9 mouse cellular contexts compared by ENCODE assay signal in genomic region chr15:99097840-99098492, GRCm38 (mm10). TPM values are rescaled to one million over a fixed set of nuclear protein-coding genes. Genes with fewer than 3 reads are reported as not detected.
DNase-seq lines count a peak whose midpoint lies in the region; ATAC-seq and TF ChIP-seq lines count a peak whose summit lies in the region.
"Had no signal": no experiment of that assay in that cellular context is flagged by ENCODE, and none has a peak within 500 bp of the region (broad histone marks: within the 10 kb centered on the region; RNA-seq: fewer than 3 reads in every experiment).

No protein-coding gene starts in this region.

- H3K27ac ChIP-seq in embryonic facial prominence, embryonic 11.5 days (replicated peaks; ENCODE audit: low read depth, low read length) = no peak overlapping the region
- no peak overlapping the region for H3K27ac ChIP-seq in hindbrain, embryonic 16.5 days (ENCODE audit: low read depth, low read length)
- H3K27ac ChIP-seq in liver, postnatal 0 days (ENCODE audit: low read depth) = no peak overlapping the region

- H3K27me3 ChIP-seq in embryonic facial prominence, embryonic 11.5 days (ENCODE audit: control insufficient read depth, insufficient read depth, low read length) = peaks cover 58% of the 10 kb centered on the region
- peaks cover 28% of the 10 kb centered on the region for H3K27me3 ChIP-seq in hindbrain, embryonic 16.5 days (replicated peaks; ENCODE audit: control insufficient read depth, insufficient read depth, low read length)
- peaks cover 67% of the 10 kb centered on the region for H3K27me3 ChIP-seq in liver, postnatal 0 days (ENCODE audit: insufficient read depth, low read length)

- 1% methylated on average over 39 of the region's 39 CpGs for WGBS in embryonic facial prominence, embryonic 11.5 days
- under 1% methylated on average over 30 of the region's 39 CpGs for WGBS in hindbrain, embryonic 16.5 days
- WGBS in liver, postnatal 0 days (ENCODE audit: insufficient replicate concordance) = under 1% methylated on average over 39 of the region's 39 CpGs

- TF ChIP-seq EP300 in liver, postnatal 0 days (IDR thresholded peaks at IDR 0.05; ENCODE audit: low read depth) = no peak

- peak overlapping the region; percentile 22 for H3K9ac ChIP-seq in embryonic facial prominence, embryonic 11.5 days (replicated peaks; ENCODE audit: low read length)
- peak overlapping the region; percentile 39; the same call in 1 of the 2 replicates for H3K9ac ChIP-seq in hindbrain, embryonic 16.5 days (ENCODE audit: low read depth, low read length)
- H3K9ac ChIP-seq in liver, postnatal 0 days (replicated peaks) = 0 out of 2 replicates have a peak overlapping the region, but pooled peaks have one; percentile 26

- peak overlapping the region; percentile 67 for H3K4me2 ChIP-seq in embryonic facial prominence, embryonic 11.5 days (ENCODE audit: low read depth, low read length)
- H3K4me2 ChIP-seq in hindbrain, embryonic 16.5 days (ENCODE audit: low read length) = peak overlapping the region; percentile 87
- H3K4me2 ChIP-seq in liver, postnatal 0 days (ENCODE audit: low read depth, low read length) = peak overlapping the region; percentile 72

- DNase-seq in cerebellum, postnatal 10 days = peak; percentile 36 to 39
- peak; percentile 49 for DNase-seq in embryonic facial prominence, embryonic 11.5 days (ENCODE audit: low spot score)
- DNase-seq in liver, postnatal 0 days = no peak
- peak; percentile 61 for DNase-seq in retina, embryonic 14.5 days (ENCODE audit: low spot score)
- no peak for DNase-seq in left cerebral cortex, postnatal 36 days (ENCODE audit: low spot score in 2 of 2)

- intact Hi-C loops in left cerebral cortex, postnatal 36 days (cut with DNase I) = no loop called here

- no peaks in the 10 kb centered on the region for H3K9me3 ChIP-seq in embryonic facial prominence, embryonic 11.5 days (replicated peaks; ENCODE audit: control insufficient read depth, low read length)
- no peaks in the 10 kb centered on the region for H3K9me3 ChIP-seq in hindbrain, embryonic 16.5 days (ENCODE audit: control insufficient read depth, low read length)
- no peaks in the 10 kb centered on the region for H3K9me3 ChIP-seq in liver, postnatal 0 days (ENCODE audit: low read length)

- no peaks in the 10 kb centered on the region for H3K36me3 ChIP-seq in embryonic facial prominence, embryonic 11.5 days (replicated peaks; ENCODE audit: control insufficient read depth, insufficient read depth, low read depth, low read length)
- H3K36me3 ChIP-seq in hindbrain, embryonic 16.5 days (ENCODE audit: control insufficient read depth, insufficient read depth, low read length) = no peaks in the 10 kb centered on the region
- no peaks in the 10 kb centered on the region for H3K36me3 ChIP-seq in liver, postnatal 0 days (replicated peaks; ENCODE audit: insufficient read depth, low read length)

- peaks cover 21% of the 10 kb centered on the region for H3K4me1 ChIP-seq in embryonic facial prominence, embryonic 11.5 days (ENCODE audit: control insufficient read depth, insufficient read depth, low read length)
- H3K4me1 ChIP-seq in hindbrain, embryonic 16.5 days (ENCODE audit: control insufficient read depth, insufficient read depth, low read depth, low read length) = peaks cover 30% of the 10 kb centered on the region
- peaks cover 28% of the 10 kb centered on the region for H3K4me1 ChIP-seq in liver, postnatal 0 days (ENCODE audit: insufficient read depth)

- ATAC-seq in cerebellum, adult (ENCODE audit: insufficient number of reproducible peaks, low FRiP score, low TSS enrichment) = no peak
- no peak for ATAC-seq in embryonic facial prominence, embryonic 11.5 days (replicated peaks; ENCODE audit: insufficient number of reproducible peaks, low FRiP score, low TSS enrichment, low read depth)
- ATAC-seq in hindbrain, embryonic 16.5 days = no peak
- ATAC-seq in liver, postnatal 0 days = no peak
- ATAC-seq in activated CD4-positive, CD25-positive, alpha-beta regulatory T cell, adult 4 months = no peak

- no peak for TF ChIP-seq CTCF in liver, postnatal 0 days (IDR thresholded peaks at IDR 0.05; ENCODE audit: low read depth)

- peak overlapping the region; percentile 34 for H3K4me3 ChIP-seq in embryonic facial prominence, embryonic 11.5 days (ENCODE audit: low read depth, low read length)
- peak overlapping the region; percentile 44 for H3K4me3 ChIP-seq in hindbrain, embryonic 16.5 days (ENCODE audit: low read length)
- H3K4me3 ChIP-seq in liver, postnatal 0 days (ENCODE audit: low read depth, low read length) = peak overlapping the region; percentile 49
- H3K4me3 ChIP-seq: erythroblast, embryonic 14.5 days had no signal

RNA-seq across cellular contexts. Expression of gene Dnajc22, which starts 5.0 kb away (rescaled TPM):
- 0.18 and 0.56 TPM in 2 replicates for polyA plus RNA-seq in embryonic facial prominence, embryonic 11.5 days (2014; fragmentation: Nextera tagmentation; extraction: Ambion mirVana)
- 0.92 and 1.1 TPM in 2 replicates for polyA plus RNA-seq in hindbrain, embryonic 16.5 days (2015; fragmentation: Nextera tagmentation; extraction: Ambion mirVana)
- polyA plus RNA-seq in liver, postnatal 0 days (2015; fragmentation: Nextera tagmentation; extraction: Ambion mirVana) = 28.2 and 29.6 TPM in 2 replicates
- total RNA-seq in left cerebral cortex, postnatal 36 days (2021) = under 1 TPM; 0.25 to 0.27 TPM
- polyA plus RNA-seq in activated CD4-positive, CD25-positive, alpha-beta regulatory T cell, adult 4 months (2017; shearing (Covaris generic)) = not detected

RNA-seq across cellular contexts. Expression of gene C1ql4, which starts 10.3 kb away (rescaled TPM):
- 1.0 and 1.1 TPM in 2 replicates for polyA plus RNA-seq in embryonic facial prominence, embryonic 11.5 days (2014; fragmentation: Nextera tagmentation; extraction: Ambion mirVana)
- 4.0 and 5.7 TPM in 2 replicates for polyA plus RNA-seq in hindbrain, embryonic 16.5 days (2015; fragmentation: Nextera tagmentation; extraction: Ambion mirVana)
- 0.12 TPM in 1 of 2 replicates, not detected in the other for polyA plus RNA-seq in liver, postnatal 0 days (2015; fragmentation: Nextera tagmentation; extraction: Ambion mirVana)
- total RNA-seq in left cerebral cortex, postnatal 36 days (2021) = not detected
- polyA plus RNA-seq in activated CD4-positive, CD25-positive, alpha-beta regulatory T cell, adult 4 months (2017; shearing (Covaris generic)) = not detected
- polyA plus RNA-seq: erythroblast, embryonic 14.5 days had no signal

RNA-seq across cellular contexts. Expression of gene Troap, which starts 23.6 kb away (rescaled TPM):
- polyA plus RNA-seq in embryonic facial prominence, embryonic 11.5 days (2014; fragmentation: Nextera tagmentation; extraction: Ambion mirVana) = 20.6 and 23.8 TPM in 2 replicates
- polyA plus RNA-seq in hindbrain, embryonic 16.5 days (2015; fragmentation: Nextera tagmentation; extraction: Ambion mirVana) = 5.6 and 8.7 TPM in 2 replicates
- 5.6 and 6.7 TPM in 2 replicates for polyA plus RNA-seq in liver, postnatal 0 days (2015; fragmentation: Nextera tagmentation; extraction: Ambion mirVana)
- under 1 TPM in 1 of 2 experiments, not detected in 1; 0.32 TPM for total RNA-seq in left cerebral cortex, postnatal 36 days (2021)
- polyA plus RNA-seq in activated CD4-positive, CD25-positive, alpha-beta regulatory T cell, adult 4 months (2017; shearing (Covaris generic)) = 1 to 10 TPM; 3.6 to 4.4 TPM

RNA-seq across cellular contexts. Expression of gene Spats2, which starts 27.8 kb away (rescaled TPM):
- 59.6 and 68.5 TPM in 2 replicates for polyA plus RNA-seq in embryonic facial prominence, embryonic 11.5 days (2014; fragmentation: Nextera tagmentation; extraction: Ambion mirVana)
- 23.8 and 28.8 TPM in 2 replicates for polyA plus RNA-seq in hindbrain, embryonic 16.5 days (2015; fragmentation: Nextera tagmentation; extraction: Ambion mirVana)
- 4.0 and 4.7 TPM in 2 replicates for polyA plus RNA-seq in liver, postnatal 0 days (2015; fragmentation: Nextera tagmentation; extraction: Ambion mirVana)
- total RNA-seq in left cerebral cortex, postnatal 36 days (2021) = 10 to 100 TPM; 35.2 to 37.5 TPM
- polyA plus RNA-seq in activated CD4-positive, CD25-positive, alpha-beta regulatory T cell, adult 4 months (2017; shearing (Covaris generic)) = not detected

RNA-seq across cellular contexts. Expression of gene Prph, which starts 43.0 kb away (rescaled TPM):
- 17.1 and 20.6 TPM in 2 replicates for polyA plus RNA-seq in embryonic facial prominence, embryonic 11.5 days (2014; fragmentation: Nextera tagmentation; extraction: Ambion mirVana)
- polyA plus RNA-seq in hindbrain, embryonic 16.5 days (2015; fragmentation: Nextera tagmentation; extraction: Ambion mirVana) = 52.8 and 81.8 TPM in 2 replicates
- 0.53 and 0.85 TPM in 2 replicates for polyA plus RNA-seq in liver, postnatal 0 days (2015; fragmentation: Nextera tagmentation; extraction: Ambion mirVana)
- total RNA-seq in left cerebral cortex, postnatal 36 days (2021) = 1 to 10 TPM in 1 of 2 experiments, under 1 TPM in 1; 0.97 to 1.8 TPM
- polyA plus RNA-seq in activated CD4-positive, CD25-positive, alpha-beta regulatory T cell, adult 4 months (2017; shearing (Covaris generic)) = not detected
- polyA plus RNA-seq: erythroblast, embryonic 14.5 days had no signal

Comparison
In these comparisons a context has a peak if more than half of its experiments do, and no peak if none do; other contexts are left out.
1. DNase-seq: peak in cerebellum, postnatal 10 days (2 of 2), embryonic facial prominence, embryonic 11.5 days (single experiment) and retina, embryonic 14.5 days (single experiment); none in liver, postnatal 0 days (single experiment) and left cerebral cortex, postnatal 36 days (0 of 2).
2. RNA of gene Dnajc22, which starts 5.0 kb away (polyA plus RNA-seq): 28.2 to 29.6 TPM in liver, postnatal 0 days; 0.92 to 1.1 TPM in hindbrain, embryonic 16.5 days, 0.18 to 0.56 TPM in embryonic facial prominence, embryonic 11.5 days and not detected in activated CD4-positive, CD25-positive, alpha-beta regulatory T cell, adult 4 months; every median in the first group is over 10 times any median in the second.
3. Peak in every context shown above with its lines, with median percentiles within 50 percentile points of each other: H3K4me2 ChIP-seq, H3K4me3 ChIP-seq and H3K9ac ChIP-seq.